Mouse (Mus musculus) heart, embryonic 16.5 days (tissue): ENCODE results near the gene Capn2. TPM values are rescaled to one million over a fixed set of nuclear protein-coding genes. Genes with fewer than 3 reads are reported as not detected.

Source experiments
- ATAC-seq: fragments of 200-750 bp; cut with Nextera tagmentation; replicated peaks from 2 replicates; pipeline ENCODE4 v1.8.0; 2017; ENCODE audit warnings: moderate number of reproducible peaks; ENCODE audit not compliant: insufficient read depth, low FRiP score; ENCODE audit errors: extremely low read depth
- H3K27ac ChIP-seq: fragments of 300-500 bp; sonication (generic); 2 replicates; pipeline ENCODE4 v1.5.1; 2014; ENCODE audit warnings: mild to moderate bottlenecking, low read length, control low read depth, moderate library complexity
- H3K27me3 ChIP-seq: fragments of 300-500 bp; sonication (generic); 2 replicates; pipeline ENCODE4 v1.6.1; 2014; ENCODE audit warnings: low read length, mixed read lengths; ENCODE audit not compliant: control insufficient read depth, insufficient read depth
- H3K36me3 ChIP-seq: fragments of 300-500 bp; sonication (generic); 2 replicates; pipeline ENCODE4 v1.6.1; 2014; ENCODE audit not compliant: control insufficient read depth, insufficient read depth
- H3K4me1 ChIP-seq: fragments of 300-500 bp; sonication (generic); 2 replicates; pipeline ENCODE4 v1.6.1; 2014; ENCODE audit warnings: low read length, mixed read lengths; ENCODE audit not compliant: control insufficient read depth, insufficient read depth
- H3K4me2 ChIP-seq: fragments of 300-500 bp; sonication (generic); 2 replicates; pipeline ENCODE4 v1.6.1; 2014; ENCODE audit warnings: low read depth, mild to moderate bottlenecking, control low read depth, low read length
- H3K4me3 ChIP-seq: fragments of 300-500 bp; sonication (generic); 2 replicates; pipeline ENCODE4 v1.5.1; 2014; ENCODE audit warnings: mild to moderate bottlenecking, control low read depth, low read length
- H3K9ac ChIP-seq: fragments of 300-500 bp; sonication (generic); 2 replicates; pipeline ENCODE4 v1.6.1; 2014; ENCODE audit warnings: low read length, control low read depth
- H3K9me3 ChIP-seq: fragments of 300-500 bp; sonication (generic); replicated peaks from 2 replicates; pipeline ENCODE4 v1.6.1; 2016; ENCODE audit warnings: low read length; ENCODE audit not compliant: control insufficient read depth
- WGBS: fragments of 180-500 bp; shearing (Covaris S2); extraction: QIAGEN DNeasy Blood & Tissue Kit; methylation state at CpG from one replicate; pipeline ENCODE4 v1.1.7; 2014; 5-methylcytosine and 5-hydroxymethylcytosine counted together
- polyA plus RNA-seq: library from polyadenylated mRNA; unstranded; fragments of >200 nt; fragmentation: Nextera tagmentation; extraction: Ambion mirVana; gene quantifications from 2 replicates; pipeline ENCODE4 v1.2.1, GENCODE M21; 2015

Gene Capn2
- polyA plus RNA-seq, 1 experiment from 2014 or later, result 91.1 TPM

DNA sequence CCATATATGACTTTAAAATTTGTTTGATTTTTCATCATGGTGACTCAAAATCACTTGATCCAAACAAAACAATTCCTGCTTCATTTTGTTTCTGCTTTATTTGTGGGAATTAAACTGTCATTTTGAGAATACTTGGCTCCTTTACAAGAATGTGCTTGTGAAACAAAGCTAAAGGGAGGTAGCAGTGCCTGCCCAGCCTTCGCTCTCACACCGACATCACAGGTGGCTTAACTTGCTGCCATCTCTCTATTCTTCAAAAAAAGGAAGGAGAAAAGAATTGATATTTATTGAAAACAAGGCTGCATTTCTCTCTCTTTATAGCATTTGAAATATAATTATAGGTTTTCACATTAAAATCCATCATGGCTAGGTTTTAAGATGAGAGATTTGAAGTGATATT lies 93.1 kb downstream of the Capn2 start:
- H3K36me3 ChIP-seq, result 0 out of 2 replicates have a peak, but pooled peaks cover 3% of the 10 kb centered on the region
- no peak overlapping the region for H3K27ac ChIP-seq
- H3K27me3 ChIP-seq, result no peaks in the 10 kb centered on the region
- H3K4me1 ChIP-seq, result peaks cover 36% of the 10 kb centered on the region
- no peak overlapping the region for H3K4me2 ChIP-seq
- WGBS, result 41% methylated on average over 2 of the region's 2 CpGs
- no peak overlapping the region for H3K4me3 ChIP-seq
- H3K9ac ChIP-seq, result no peak overlapping the region
- no peak for ATAC-seq
- H3K9me3 ChIP-seq, result no peaks in the 10 kb centered on the region

- Histone ChIP-seq H3K27me3 (no peaks in the 10 kb centered on the region), H3K9me3 (no peaks in the 10 kb centered on the region), H3K4me3 (no peak overlapping the region), H3K27ac (no peak overlapping the region), H3K4me2 (no peak overlapping the region), H3K9ac (no peak overlapping the region), H3K4me1 (peaks cover 21% of the 10 kb centered on the region), H3K36me3 (no peaks in the 10 kb centered on the region)
- no peak for ATAC-seq
- WGBS, result 84% methylated on average over 3 of the region's 3 CpGs
Observed at GRCm38 (mm10) chr1:182419481-182419880, 97.9 kb downstream of the Capn2 start.

Other genes with a start within 250 kb of the Capn2 start
- 165 and 187 TPM in 2 replicates for gene Degs1, start 234.8 kb downstream of the Capn2 start, polyA plus RNA-seq
- 11.5 and 12.5 TPM in 2 replicates for gene Fbxo28, start 176.0 kb downstream of the Capn2 start, polyA plus RNA-seq
- gene Trp53bp2, start 108.4 kb downstream of the Capn2 start, polyA plus RNA-seq, result 13.1 and 14.4 TPM in 2 replicates
- not detected in 2 replicates for gene Capn8, start 47.4 kb upstream of the Capn2 start, polyA plus RNA-seq
- gene Ccdc185, start 231.6 kb upstream of the Capn2 start, polyA plus RNA-seq, result not detected in 2 replicates
- 5.3 and 5.6 TPM in 2 replicates for gene Susd4, start 246.3 kb upstream of the Capn2 start, polyA plus RNA-seq